ENCODE assay signal across 9 mouse cellular contexts in the genomic region with DNA sequence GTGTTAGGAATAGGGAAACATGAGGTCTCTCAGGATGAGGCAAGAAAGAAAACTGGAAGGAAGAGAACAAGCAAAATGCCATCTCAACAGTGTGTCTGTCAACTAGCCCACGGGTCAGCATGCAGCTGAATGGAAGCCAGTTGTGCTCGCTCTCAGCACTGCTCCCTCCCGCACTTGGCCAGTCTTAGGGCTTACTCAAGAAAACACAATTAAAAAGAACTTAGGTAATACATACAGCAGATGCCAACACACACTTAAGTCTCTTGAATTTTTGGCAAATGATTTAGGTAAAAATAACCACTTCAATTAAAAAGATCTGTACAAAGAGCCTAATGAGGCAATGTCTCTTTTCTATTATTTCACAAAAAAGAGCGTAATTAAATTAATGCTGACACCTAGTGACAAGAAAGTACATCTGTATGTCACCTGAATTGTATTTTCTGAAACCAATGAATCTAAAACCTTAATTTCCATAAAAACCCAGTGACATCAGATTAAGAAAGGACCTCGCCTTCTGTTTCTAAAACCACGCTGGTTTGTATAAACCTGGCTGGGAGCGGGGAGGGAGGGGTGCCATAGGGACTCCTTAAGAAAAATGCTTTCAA. TPM values are rescaled to one million over a fixed set of nuclear protein-coding genes. Genes with fewer than 3 reads are reported as not detected.
A peak's percentile ranks its signal among the peaks of the same experiment; 100 is the strongest.
DNase-seq lines count a peak whose midpoint lies in the region; ATAC-seq and TF ChIP-seq lines count a peak whose summit lies in the region.
"Had no signal": no experiment of that assay in that cellular context is flagged by ENCODE, and none has a peak within 500 bp of the region (broad histone marks: within the 10 kb centered on the region; RNA-seq: fewer than 3 reads in every experiment).

No protein-coding gene starts in this region.

- WGBS in cerebellum, adult 2 months: 27% methylated on average over 7 of the region's 7 CpGs
- WGBS in midbrain, embryonic 16.5 days: 53% methylated on average over 7 of the region's 7 CpGs

- no peaks in the 10 kb centered on the region for H3K36me3 ChIP-seq in midbrain, embryonic 16.5 days (ENCODE audit: control insufficient read depth, insufficient read depth, low read length)
- H3K36me3 ChIP-seq: intestine, embryonic 15.5 days had no signal

- peaks cover 6% of the 10 kb centered on the region; the same call in 1 of the 2 replicates for H3K4me1 ChIP-seq in cerebellum, adult 2 months (ENCODE audit: control insufficient read depth, insufficient read depth, low read length)
- H3K4me1 ChIP-seq in midbrain, embryonic 16.5 days (ENCODE audit: control insufficient read depth, insufficient read depth, low read length): peaks cover 32% of the 10 kb centered on the region

- no peak overlapping the region for H3K4me3 ChIP-seq in cerebellum, adult 2 months (replicated peaks; ENCODE audit: insufficient read depth, low read depth, low read length)
- peak overlapping the region; percentile 98 for H3K4me3 ChIP-seq in midbrain, embryonic 16.5 days (ENCODE audit: low read depth, low read length)
- H3K4me3 ChIP-seq: intestine, embryonic 15.5 days had no signal

- peak; percentile 36 for DNase-seq in left cerebral cortex, postnatal 4 days
- no peak for DNase-seq in left cerebral cortex, adult 11 months (ENCODE audit: low spot score)
- DNase-seq in cerebellum, adult 2 months: peak; percentile 51 to 67
- DNase-seq in gonadal fat pad, adult 2 months (ENCODE audit: low read depth): peak; percentile 62
- DNase-seq in right cerebral cortex, adult 18-20 months: no peak
- DNase-seq in kidney, postnatal 10 days: no peak
- no peak for DNase-seq in gastrocnemius, postnatal 4 days (ENCODE audit: low spot score in 2 of 2)

- intact Hi-C loops in left cerebral cortex, postnatal 4 days (cut with DNase I): no loop called here

- no peak for TF ChIP-seq POLR2A in cerebellum, adult 2 months (IDR thresholded peaks at IDR 0.05; ENCODE audit: borderline replicate concordance, insufficient read depth, low read length)

- H3K9me3 ChIP-seq in midbrain, embryonic 16.5 days (replicated peaks; ENCODE audit: control insufficient read depth, low read length, poor library complexity, severe bottlenecking): no peaks in the 10 kb centered on the region
- H3K9me3 ChIP-seq: intestine, embryonic 15.5 days had no signal

- TF ChIP-seq CTCF in cerebellum, adult 2 months (IDR thresholded peaks at IDR 0.05; ENCODE audit: borderline replicate concordance, insufficient read depth, low read depth, low read length): no peak

- ATAC-seq in midbrain, embryonic 16.5 days: no peak
- ATAC-seq: intestine, embryonic 15.5 days had no signal

- no peak overlapping the region for H3K27ac ChIP-seq in cerebellum, adult 2 months (ENCODE audit: insufficient read depth, low read length)
- no peak overlapping the region for H3K27ac ChIP-seq in midbrain, embryonic 16.5 days (ENCODE audit: low read length)
- H3K27ac ChIP-seq: intestine, embryonic 15.5 days had no signal

- H3K27me3 ChIP-seq in cerebellum, adult 2 months (ENCODE audit: control insufficient read depth, insufficient read depth, low read length): no peaks in the 10 kb centered on the region
- H3K27me3 ChIP-seq in midbrain, embryonic 16.5 days (ENCODE audit: control insufficient read depth, insufficient read depth, low read depth, low read length): no peaks in the 10 kb centered on the region
- H3K27me3 ChIP-seq: intestine, embryonic 15.5 days had no signal

- H3K4me2 ChIP-seq in midbrain, embryonic 16.5 days (ENCODE audit: low read length): peak overlapping the region; percentile 85

- no peak overlapping the region; the same call in 1 of the 2 replicates for H3K9ac ChIP-seq in midbrain, embryonic 16.5 days (ENCODE audit: low read depth, low read length)
- H3K9ac ChIP-seq: intestine, embryonic 15.5 days had no signal

RNA-seq across cellular contexts. Expression of gene Fbxo28, which starts 2.4 kb away (rescaled TPM):
- 10 to 100 TPM; 47.6 to 49.8 TPM for total RNA-seq in left cerebral cortex, postnatal 4 days (2021)
- polyA plus RNA-seq in cerebellum, adult 2 months (2012; rRNA removed): 28.3 and 31.0 TPM in 2 replicates
- 14.6 and 15.0 TPM in 2 replicates for polyA plus RNA-seq in gonadal fat pad, adult 2 months (2012; rRNA removed)
- polyA plus RNA-seq in midbrain, embryonic 16.5 days (2015; fragmentation: Nextera tagmentation; extraction: Ambion mirVana): 21.1 and 24.8 TPM in 2 replicates
- 10 to 100 TPM; 21.1 to 25.4 TPM for total RNA-seq in gastrocnemius, postnatal 4 days (2021)

RNA-seq across cellular contexts. Expression of gene Degs1, which starts 56.5 kb away (rescaled TPM):
- total RNA-seq in left cerebral cortex, postnatal 4 days (2021): 10 to 100 TPM; 44.9 to 51.8 TPM
- 109 and 115 TPM in 2 replicates for polyA plus RNA-seq in cerebellum, adult 2 months (2012; rRNA removed)
- polyA plus RNA-seq in gonadal fat pad, adult 2 months (2012; rRNA removed): 102 and 134 TPM in 2 replicates
- 73.1 and 85.0 TPM in 2 replicates for polyA plus RNA-seq in midbrain, embryonic 16.5 days (2015; fragmentation: Nextera tagmentation; extraction: Ambion mirVana)
- total RNA-seq in gastrocnemius, postnatal 4 days (2021): 10 to 100 TPM; 47.5 to 52.7 TPM

Comparison
In these comparisons a context has a peak if more than half of its experiments do, and no peak if none do; other contexts are left out.
1. DNase-seq: peak in left cerebral cortex, postnatal 4 days (single experiment), cerebellum, adult 2 months (2 of 2) and gonadal fat pad, adult 2 months (single experiment); none in left cerebral cortex, adult 11 months (single experiment), right cerebral cortex, adult 18-20 months (single experiment), kidney, postnatal 10 days (single experiment) and gastrocnemius, postnatal 4 days (0 of 2).